In genomic region chr16:33886665-33887064, GRCm38 (mm10) we compare ENCODE assay signal across 11 mouse cellular contexts. TPM values are rescaled to one million over a fixed set of nuclear protein-coding genes. Genes with fewer than 3 reads are reported as not detected.
DNase-seq lines count a peak whose midpoint lies in the region; ATAC-seq and TF ChIP-seq lines count a peak whose summit lies in the region.
"Had no signal": no experiment of that assay in that cellular context is flagged by ENCODE, and none has a peak within 500 bp of the region (broad histone marks: within the 10 kb centered on the region; RNA-seq: fewer than 3 reads in every experiment).

No protein-coding gene starts in this region.

- peak; percentile 65 for DNase-seq in kidney, adult 2 months
- no peak for DNase-seq in kidney, adult 18-20 months
- peak; percentile 23 for DNase-seq in ES-CJ7 (ENCODE audit: low read depth, low spot score)
- no peak for DNase-seq in intestine, embryonic 14.5 days (ENCODE audit: low spot score)
- DNase-seq in frontal cortex, postnatal 10 days (ENCODE audit: low spot score in 2 of 2), result no peak
- no peak for DNase-seq in cerebellum, postnatal 14 days
- DNase-seq in retina, postnatal 1 day, result no peak
- DNase-seq: cerebellum, adult 9-11 months had no signal

- peaks cover 61% of the 10 kb centered on the region for H3K4me1 ChIP-seq in kidney, adult 2 months (ENCODE audit: control insufficient read depth, insufficient read depth, low read length)
- H3K4me1 ChIP-seq in intestine, embryonic 14.5 days (replicated peaks; ENCODE audit: control insufficient read depth, insufficient read depth, low read length), result peaks cover 61% of the 10 kb centered on the region

- H3K4me3 ChIP-seq in kidney, adult 2 months (ENCODE audit: insufficient read depth, low read depth, low read length), result no peak overlapping the region
- H3K4me3 ChIP-seq in intestine, embryonic 14.5 days (ENCODE audit: low read depth, low read length), result no peak overlapping the region
- H3K4me3 ChIP-seq: heart, embryonic 13.5 days had no signal

- 0 out of 2 replicates have a peak overlapping the region, but pooled peaks have one; percentile 6 for H3K4me2 ChIP-seq in intestine, embryonic 14.5 days (ENCODE audit: low read length)
- H3K4me2 ChIP-seq: heart, embryonic 13.5 days had no signal

- no peaks in the 10 kb centered on the region for H3K9me3 ChIP-seq in intestine, embryonic 14.5 days (ENCODE audit: control insufficient read depth, low read length)
- H3K9me3 ChIP-seq: heart, embryonic 13.5 days had no signal

- no peak for TF ChIP-seq POLR2A in kidney, adult 2 months (IDR thresholded peaks at IDR 0.05; ENCODE audit: low read depth, low read length)

- no peaks in the 10 kb centered on the region for H3K36me3 ChIP-seq in kidney, adult 2 months (ENCODE audit: control insufficient read depth, insufficient read depth, low read length)
- H3K36me3 ChIP-seq in intestine, embryonic 14.5 days (ENCODE audit: control insufficient read depth, insufficient read depth, low read length), result no peaks in the 10 kb centered on the region

- WGBS in kidney, adult 2 months, result 25% methylated on average over 6 of the region's 6 CpGs
- WGBS in intestine, embryonic 14.5 days, result 17% methylated on average over 6 of the region's 6 CpGs

- H3K27ac ChIP-seq in kidney, adult 2 months (ENCODE audit: insufficient read depth, low read depth, low read length), result peak overlapping the region; percentile 48; the same call in 1 of the 2 replicates
- peak overlapping the region; percentile 51 for H3K27ac ChIP-seq in intestine, embryonic 14.5 days (ENCODE audit: low read depth)
- H3K27ac ChIP-seq: heart, embryonic 13.5 days had no signal

- no peak for ATAC-seq in intestine, embryonic 14.5 days (replicated peaks; ENCODE audit: low FRiP score, low TSS enrichment, low read depth)
- peak; percentile 65 for ATAC-seq in megakaryocyte, adult 5-6 weeks (ENCODE audit: poor library complexity, severe bottlenecking)
- ATAC-seq: forebrain, embryonic 16.5 days had no signal

- TF ChIP-seq CTCF in kidney, adult 2 months (conservative IDR thresholded peaks at IDR 0.05; ENCODE audit: insufficient read depth, insufficient read length, low read depth, low read length), result no peak

- no peak overlapping the region for H3K9ac ChIP-seq in intestine, embryonic 14.5 days (ENCODE audit: low read length)
- H3K9ac ChIP-seq: heart, embryonic 13.5 days had no signal

- no peaks in the 10 kb centered on the region for H3K27me3 ChIP-seq in kidney, adult 2 months (replicated peaks; ENCODE audit: control insufficient read depth, insufficient read depth, low read length)
- no peaks in the 10 kb centered on the region for H3K27me3 ChIP-seq in intestine, embryonic 14.5 days (replicated peaks; ENCODE audit: control insufficient read depth, insufficient read depth, low read length)
- H3K27me3 ChIP-seq: heart, embryonic 13.5 days had no signal

RNA-seq across cellular contexts. Expression of gene Itgb5, which starts 57.2 kb away (rescaled TPM):
- 145 TPM in 2 replicates for polyA plus RNA-seq in kidney, adult 2 months (2012; rRNA removed)
- polyA plus RNA-seq in intestine, embryonic 14.5 days (2014; fragmentation: Nextera tagmentation; extraction: Ambion mirVana), result 23.7 and 41.4 TPM in 2 replicates
- total RNA-seq in megakaryocyte, adult 5-6 weeks (2015), result 11.8 and 15.2 TPM in 2 replicates
- total RNA-seq in megakaryocyte, adult 5-6 weeks (2017), result 17.2 and 20.8 TPM in 2 replicates

Comparison
In these comparisons a context has a peak if more than half of its experiments do, and no peak if none do; other contexts are left out.
1. DNase-seq: peak in kidney, adult 2 months (single experiment) and ES-CJ7 (single experiment); none in kidney, adult 18-20 months (single experiment), intestine, embryonic 14.5 days (single experiment), frontal cortex, postnatal 10 days (0 of 2), cerebellum, postnatal 14 days (0 of 2) and retina, postnatal 1 day (single experiment).